Mouse (Mus musculus) B cell, adult (primary cell): ENCODE results near the gene Arhgap40. TPM values are rescaled to one million over a fixed set of nuclear protein-coding genes. Genes with fewer than 3 reads are reported as not detected.

Experiments
- total RNA-seq: library from RNA; stranded (reverse); gene quantifications from 4 replicates; pipeline ENCODE4 v1.2.4, GENCODE M21; 2023; ENCODE audit not compliant: inconsistent age

Gene Arhgap40
- not detected in 4 replicates for total RNA-seq

GRCm38 (mm10) chr2:158512528-158512927 is at the start of gene Arhgap40:
Gene Arhgap40 (plus strand): TSS chr2:158512796.

GRCm38 (mm10) chr2:158501836-158502812 is 10.5 kb upstream of the Arhgap40 start, which contains the start of gene Adig:
Gene Adig (plus strand): TSS chr2:158502612.

Other genes starting within 250 kb of the Arhgap40 start
- not detected in 4 replicates for gene Lbp, start 206.3 kb upstream of the Arhgap40 start, total RNA-seq
- not detected in 4 replicates for gene Snhg11, start 137.2 kb upstream of the Arhgap40 start, total RNA-seq
- 70.1 to 80.7 TPM (median 73.8 TPM) in 4 replicates for gene Ralgapb, start 102.9 kb upstream of the Arhgap40 start, total RNA-seq
- 1.4 to 1.5 TPM in 2 of 4 replicates, not detected in the others for gene Adig, start 10.2 kb upstream of the Arhgap40 start, total RNA-seq
- gene Slc32a1, start 98.0 kb downstream of the Arhgap40 start, total RNA-seq: 0.16 to 0.24 TPM in 2 of 4 replicates, not detected in the others
- gene Actr5, start 112.1 kb downstream of the Arhgap40 start, total RNA-seq: 45.1 to 50.6 TPM (median 47.1 TPM) in 4 replicates
- gene Ppp1r16b, start 152.6 kb downstream of the Arhgap40 start, total RNA-seq: 190 to 224 TPM (median 200 TPM) in 4 replicates